Mouse (Mus musculus) lung, embryonic 15.5 days (tissue): ENCODE results near the gene Samd4b. TPM values are rescaled to one million over a fixed set of nuclear protein-coding genes. Genes with fewer than 3 reads are reported as not detected.

Source experiments
- ATAC-seq: fragments of 200-750 bp; cut with Nextera tagmentation; 2 replicates; pipeline ENCODE4 v1.8.0; 2017; ENCODE audit warnings: moderate number of reproducible peaks, borderline replicate concordance; ENCODE audit not compliant: low FRiP score, low TSS enrichment; ENCODE audit errors: extremely low read depth
- H3K27ac ChIP-seq: fragments of 300-500 bp; sonication (generic); 2 replicates; pipeline ENCODE4 v1.5.1; 2015; ENCODE audit warnings: moderate library complexity, mild to moderate bottlenecking, inconsistent platforms
- H3K27me3 ChIP-seq: fragments of 300-500 bp; sonication (generic); 2 replicates; pipeline ENCODE4 v1.6.1; 2015; ENCODE audit warnings: inconsistent platforms
- H3K36me3 ChIP-seq: fragments of 300-500 bp; sonication (generic); 2 replicates; pipeline ENCODE4 v1.6.1; 2015; ENCODE audit warnings: inconsistent platforms
- H3K4me1 ChIP-seq: fragments of 300-500 bp; sonication (generic); 2 replicates; pipeline ENCODE4 v1.6.1; 2015; ENCODE audit warnings: inconsistent platforms
- H3K4me2 ChIP-seq: fragments of 300-500 bp; sonication (generic); 2 replicates; pipeline ENCODE4 v1.6.1; 2015; ENCODE audit warnings: inconsistent platforms, mild to moderate bottlenecking, moderate library complexity
- H3K4me3 ChIP-seq: fragments of 300-500 bp; sonication (generic); 2 replicates; pipeline ENCODE4 v1.5.1; 2015; ENCODE audit warnings: mild to moderate bottlenecking, inconsistent platforms
- H3K9ac ChIP-seq: fragments of 300-500 bp; sonication (generic); 2 replicates; pipeline ENCODE4 v1.6.1; 2015; ENCODE audit warnings: inconsistent platforms
- H3K9me3 ChIP-seq: fragments of 300-500 bp; sonication (generic); 2 replicates; pipeline ENCODE4 v1.6.1; 2016; ENCODE audit warnings: inconsistent platforms
- WGBS: fragments of 180-500 bp; shearing (Covaris S2); methylation state at CpG from one replicate; pipeline ENCODE4 v1.1.7; 2015; 5-methylcytosine and 5-hydroxymethylcytosine counted together
- microRNA-seq: library from miRNA; unstranded; fragments of <30 nt; microRNA quantifications from one replicate; pipeline ENCODE4, GENCODE M21; 2016
- polyA plus RNA-seq: library from polyadenylated mRNA; unstranded; fragments of >200 nt; fragmentation: Nextera tagmentation; extraction: Ambion mirVana; gene quantifications from 2 replicates; pipeline ENCODE4 v1.2.1, GENCODE M21; 2015

The Samd4b gene
- polyA plus RNA-seq, 1 experiment from 2014 or later = 21.3 TPM

- no peak for ATAC-seq
- Histone ChIP-seq H3K4me1 (peaks cover 37% of the 10 kb centered on the region), H3K36me3 (peaks cover 33% of the 10 kb centered on the region), H3K4me2 (no peak overlapping the region), H3K9ac (no peak overlapping the region), H3K4me3 (no peak overlapping the region), H3K27ac (no peak overlapping the region), H3K9me3 (no peaks in the 10 kb centered on the region), H3K27me3 (no peaks in the 10 kb centered on the region)
- 89% methylated on average over 2 of the region's 2 CpGs for WGBS
These were observed 244.7 kb downstream of the Samd4b start for GRCm38 (mm10) chr7:28353267-28353666.

- Histone ChIP-seq H3K4me1 (peaks cover 23% of the 10 kb centered on the region), H3K27ac (no peak overlapping the region), H3K36me3 (peaks cover 33% of the 10 kb centered on the region), H3K27me3 (no peaks in the 10 kb centered on the region), H3K9ac (peak overlapping the region; percentile 95), H3K9me3 (no peaks in the 10 kb centered on the region), H3K4me3 (peak overlapping the region; percentile 79), H3K4me2 (peak overlapping the region; percentile 70)
- ATAC-seq = no peak
- WGBS = 27% methylated on average over 4 of the region's 4 CpGs
These were observed 246.2 kb downstream of the Samd4b start for GRCm38 (mm10) chr7:28351676-28352191.

GRCm38 (mm10) chr7:28350155-28350883 lies 247.6 kb downstream of the Samd4b start, which contains the start of gene Rps16:
Gene Rps16 (plus strand): TSS chr7:28350652.
- peak; percentile 96 for ATAC-seq
- peaks cover 20% of the 10 kb centered on the region for H3K4me1 ChIP-seq
- under 1% methylated on average over 49 of the region's 50 CpGs for WGBS

More at GRCm38 (mm10) chr7:28350155-28350883, 247.6 kb downstream of the Samd4b start, which contains the start of gene Rps16:
- Histone ChIP-seq H3K27ac (peak within 1 kb of the TSS; percentile 86), H3K9me3 (no peaks in the 10 kb centered on the region), H3K36me3 (peaks cover 33% of the 10 kb centered on the region), H3K9ac (peak within 1 kb of the TSS; percentile 95), H3K27me3 (no peaks in the 10 kb centered on the region), H3K4me3 (peak within 1 kb of the TSS; percentile 79), H3K4me2 (peak within 1 kb of the TSS; percentile 70)

Small RNA genes within 50 kb of the gene (microRNA-seq; reads per million reads assigned to microRNA genes)
- not detected for gene Mir7049

Other genes with a start within 250 kb of the Samd4b start
- gene Rps16, start 247.5 kb downstream of the Samd4b start, polyA plus RNA-seq = 979 and 1,114 TPM in 2 replicates
- 59.4 and 67.9 TPM in 2 replicates for gene Plekhg2, start 225.5 kb downstream of the Samd4b start, polyA plus RNA-seq
- 16.4 and 17.9 TPM in 2 replicates for gene Zfp36, start 217.9 kb downstream of the Samd4b start, polyA plus RNA-seq
- 51.2 and 53.8 TPM in 2 replicates for gene Med29, start 205.4 kb downstream of the Samd4b start, polyA plus RNA-seq
- 80.7 and 88.2 TPM in 2 replicates for gene Paf1, start 205.2 kb downstream of the Samd4b start, polyA plus RNA-seq
- gene Gmfg, start 160.7 kb downstream of the Samd4b start, polyA plus RNA-seq = 36.5 and 38.9 TPM in 2 replicates
- gene Lrfn1, start 146.2 kb downstream of the Samd4b start, polyA plus RNA-seq = 3.1 and 3.8 TPM in 2 replicates
- gene Ifnl2, start 87.7 kb downstream of the Samd4b start, polyA plus RNA-seq = not detected in 2 replicates
- not detected in 2 replicates for gene Ifnl3, start 75.3 kb downstream of the Samd4b start, polyA plus RNA-seq
- gene Sycn, start 57.3 kb downstream of the Samd4b start, polyA plus RNA-seq = 0.53 TPM in 1 of 2 replicates, not detected in the other
- not detected in 2 replicates for gene Nccrp1, start 50.9 kb downstream of the Samd4b start, polyA plus RNA-seq
- gene Pak4, start within 50 bp of the Samd4b start, polyA plus RNA-seq = 55.4 and 60.8 TPM in 2 replicates
- gene Acp7, start 33.2 kb upstream of the Samd4b start, polyA plus RNA-seq = not detected in 2 replicates
- gene Fbxo27, start 94.7 kb upstream of the Samd4b start, polyA plus RNA-seq = 6.3 and 6.5 TPM in 2 replicates
- 15.6 and 16.3 TPM in 2 replicates for gene Fbxo17, start 118.7 kb upstream of the Samd4b start, polyA plus RNA-seq
- 116 and 124 TPM in 2 replicates for gene Mrps12, start 143.7 kb upstream of the Samd4b start, polyA plus RNA-seq
- gene Sars2, start 143.8 kb upstream of the Samd4b start, polyA plus RNA-seq = 27.2 and 27.7 TPM in 2 replicates
- not detected in 2 replicates for gene Ccer2, start 158.0 kb upstream of the Samd4b start, polyA plus RNA-seq
- 59.5 and 65.2 TPM in 2 replicates for gene Sirt2, start 168.6 kb upstream of the Samd4b start, polyA plus RNA-seq
- gene Nfkbib, start 169.4 kb upstream of the Samd4b start, polyA plus RNA-seq = 36.9 and 38.7 TPM in 2 replicates
- 7.1 and 8.8 TPM in 2 replicates for gene Rinl, start 190.8 kb upstream of the Samd4b start, polyA plus RNA-seq
- gene Hnrnpl, start 210.4 kb upstream of the Samd4b start, polyA plus RNA-seq = 254 and 264 TPM in 2 replicates
- gene Ech1, start 227.1 kb upstream of the Samd4b start, polyA plus RNA-seq = 154 and 162 TPM in 2 replicates
- gene Lgals4, start 235.7 kb upstream of the Samd4b start, polyA plus RNA-seq = 6.7 and 9.2 TPM in 2 replicates